In genomic region chr1:93634481-93634891, GRCm38 (mm10) we compare ENCODE assay signal across 8 mouse cellular contexts. TPM values are rescaled to one million over a fixed set of nuclear protein-coding genes. Genes with fewer than 3 reads are reported as not detected.
DNase-seq lines count a peak whose midpoint lies in the region; ATAC-seq and TF ChIP-seq lines count a peak whose summit lies in the region.

No protein-coding gene starts in this region.

- H3K9me3 ChIP-seq in erythroblast, embryonic 14.5 days (ENCODE audit: control insufficient read depth, low read length): no peaks in the 10 kb centered on the region
- H3K9me3 ChIP-seq in embryonic facial prominence, embryonic 10.5 days: no peaks in the 10 kb centered on the region
- no peaks in the 10 kb centered on the region for H3K9me3 ChIP-seq in heart, embryonic 10.5 days
- H3K9me3 ChIP-seq in kidney, embryonic 14.5 days (ENCODE audit: control insufficient read depth, low read length): no peaks in the 10 kb centered on the region
- H3K9me3 ChIP-seq in limb, embryonic 14.5 days (ENCODE audit: control insufficient read depth, low read length): no peaks in the 10 kb centered on the region
- H3K9me3 ChIP-seq in midbrain, embryonic 16.5 days (replicated peaks; ENCODE audit: control insufficient read depth, low read length, poor library complexity, severe bottlenecking): no peaks in the 10 kb centered on the region

- DNase-seq in embryonic facial prominence, embryonic 10.5 days (ENCODE audit: low spot score): peak; percentile 50
- DNase-seq in heart, embryonic 10.5 days (ENCODE audit: low spot score): no peak
- DNase-seq in limb, embryonic 14.5 days (ENCODE audit: low spot score): peak; percentile 39
- DNase-seq in thymus, postnatal 14 days: peak; percentile 18

- H3K4me2 ChIP-seq in kidney, embryonic 14.5 days (replicated peaks; ENCODE audit: low read depth, low read length): peak overlapping the region; percentile 94
- H3K4me2 ChIP-seq in limb, embryonic 14.5 days (replicated peaks; ENCODE audit: low read depth, low read length, severe bottlenecking): peak overlapping the region; percentile 84
- peak overlapping the region; percentile 90 for H3K4me2 ChIP-seq in midbrain, embryonic 16.5 days (ENCODE audit: low read length)

- TF ChIP-seq POLR2A in limb, embryonic 14.5 days (IDR thresholded peaks at IDR 0.05; ENCODE audit: borderline replicate concordance, extremely low read depth, insufficient read depth, insufficient read length): no peak

- no peak for ATAC-seq in erythroblast, adult 5-6 weeks (replicated peaks; ENCODE audit: low FRiP score, poor library complexity, severe bottlenecking)
- no peak; the same call in 1 of the 2 replicates for ATAC-seq in kidney, embryonic 14.5 days (ENCODE audit: low FRiP score, low TSS enrichment)
- no peak for ATAC-seq in limb, embryonic 14.5 days (ENCODE audit: low FRiP score, low read depth)
- no peak for ATAC-seq in midbrain, embryonic 16.5 days

- H3K4me3 ChIP-seq in erythroblast, embryonic 14.5 days (replicated peaks): peak overlapping the region; percentile 70
- H3K4me3 ChIP-seq in embryonic facial prominence, embryonic 10.5 days: peak overlapping the region; percentile 79
- H3K4me3 ChIP-seq in heart, embryonic 10.5 days: peak overlapping the region; percentile 74
- H3K4me3 ChIP-seq in kidney, embryonic 14.5 days (ENCODE audit: low read length): peak overlapping the region; percentile 71
- H3K4me3 ChIP-seq in limb, embryonic 14.5 days (replicated peaks; ENCODE audit: low read length): peak overlapping the region; percentile 97
- peak overlapping the region; percentile 97 for H3K4me3 ChIP-seq in midbrain, embryonic 16.5 days (ENCODE audit: low read depth, low read length)

- H3K9ac ChIP-seq in kidney, embryonic 14.5 days (ENCODE audit: low read depth, low read length): peak overlapping the region; percentile 77
- peak overlapping the region; percentile 95 for H3K9ac ChIP-seq in limb, embryonic 14.5 days (ENCODE audit: low read depth, low read length, severe bottlenecking)
- H3K9ac ChIP-seq in midbrain, embryonic 16.5 days (ENCODE audit: low read depth, low read length): peak overlapping the region; percentile 95

- peaks cover 16% of the 10 kb centered on the region for H3K36me3 ChIP-seq in erythroblast, embryonic 14.5 days (ENCODE audit: control insufficient read depth)
- peaks cover 32% of the 10 kb centered on the region for H3K36me3 ChIP-seq in embryonic facial prominence, embryonic 10.5 days (replicated peaks)
- peaks cover 11% of the 10 kb centered on the region; the same call in 1 of the 2 replicates for H3K36me3 ChIP-seq in heart, embryonic 10.5 days
- peaks cover 6% of the 10 kb centered on the region; the same call in 1 of the 2 replicates for H3K36me3 ChIP-seq in kidney, embryonic 14.5 days (ENCODE audit: control insufficient read depth, insufficient read depth, low read length)
- H3K36me3 ChIP-seq in limb, embryonic 14.5 days (ENCODE audit: control insufficient read depth, insufficient read depth, low read length): peaks cover 22% of the 10 kb centered on the region; the same call in 1 of the 2 replicates
- H3K36me3 ChIP-seq in midbrain, embryonic 16.5 days (ENCODE audit: control insufficient read depth, insufficient read depth, low read length): no peaks in the 10 kb centered on the region

- no peaks in the 10 kb centered on the region for H3K27me3 ChIP-seq in erythroblast, embryonic 14.5 days (ENCODE audit: control insufficient read depth)
- H3K27me3 ChIP-seq in embryonic facial prominence, embryonic 10.5 days (replicated peaks; ENCODE audit: low read depth, poor library complexity, severe bottlenecking): no peaks in the 10 kb centered on the region
- H3K27me3 ChIP-seq in heart, embryonic 10.5 days (ENCODE audit: insufficient read depth, poor library complexity, severe bottlenecking): no peaks in the 10 kb centered on the region
- no peaks in the 10 kb centered on the region for H3K27me3 ChIP-seq in kidney, embryonic 14.5 days (ENCODE audit: control insufficient read depth, insufficient read depth, low read length)
- H3K27me3 ChIP-seq in limb, embryonic 14.5 days (ENCODE audit: control insufficient read depth, insufficient read depth, low read length): no peaks in the 10 kb centered on the region
- no peaks in the 10 kb centered on the region for H3K27me3 ChIP-seq in midbrain, embryonic 16.5 days (ENCODE audit: control insufficient read depth, insufficient read depth, low read depth, low read length)

- H3K27ac ChIP-seq in embryonic facial prominence, embryonic 10.5 days (replicated peaks): peak overlapping the region; percentile 90
- peak overlapping the region; percentile 91 for H3K27ac ChIP-seq in heart, embryonic 10.5 days
- no peak overlapping the region; the same call in 1 of the 2 replicates for H3K27ac ChIP-seq in kidney, embryonic 14.5 days (ENCODE audit: low read depth, low read length)
- no peak overlapping the region for H3K27ac ChIP-seq in limb, embryonic 14.5 days (replicated peaks; ENCODE audit: low read depth, low read length)
- H3K27ac ChIP-seq in midbrain, embryonic 16.5 days (ENCODE audit: low read length): peak overlapping the region; percentile 93

- WGBS in embryonic facial prominence, embryonic 10.5 days: 15% methylated on average over 6 of the region's 6 CpGs
- 13% methylated on average over 6 of the region's 6 CpGs for WGBS in heart, embryonic 10.5 days
- 3% methylated on average over 6 of the region's 6 CpGs for WGBS in kidney, embryonic 14.5 days
- WGBS in limb, embryonic 14.5 days: 4% methylated on average over 6 of the region's 6 CpGs
- 7% methylated on average over 6 of the region's 6 CpGs for WGBS in midbrain, embryonic 16.5 days

- peaks cover 53% of the 10 kb centered on the region for H3K4me1 ChIP-seq in erythroblast, embryonic 14.5 days (ENCODE audit: control insufficient read depth)
- H3K4me1 ChIP-seq in embryonic facial prominence, embryonic 10.5 days: peaks cover 25% of the 10 kb centered on the region
- peaks cover 27% of the 10 kb centered on the region for H3K4me1 ChIP-seq in heart, embryonic 10.5 days
- peaks cover 10% of the 10 kb centered on the region for H3K4me1 ChIP-seq in kidney, embryonic 14.5 days (ENCODE audit: control insufficient read depth, insufficient read depth, low read length)
- peaks cover 7% of the 10 kb centered on the region for H3K4me1 ChIP-seq in limb, embryonic 14.5 days (ENCODE audit: control insufficient read depth, insufficient read depth, low read length)
- H3K4me1 ChIP-seq in midbrain, embryonic 16.5 days (ENCODE audit: control insufficient read depth, insufficient read depth, low read length): peaks cover 22% of the 10 kb centered on the region

RNA-seq across cellular contexts. Expression of gene Stk25, which starts 24.0 kb away (rescaled TPM):
- 1.1 and 3.7 TPM in 2 replicates for polyA plus RNA-seq in erythroblast, embryonic 14.5 days (2012)
- 6.0 and 9.8 TPM in 2 replicates for total RNA-seq in erythroblast, adult 5-6 weeks (2015; ENCODE audit: low replicate concordance)
- 7.9 and 14.8 TPM in 2 replicates for total RNA-seq in erythroblast, adult 5-6 weeks (2017; ENCODE audit: low replicate concordance)
- 164 and 174 TPM in 2 replicates for polyA plus RNA-seq in embryonic facial prominence, embryonic 10.5 days (2016; fragmentation: Nextera tagmentation; extraction: Ambion mirVana)
- 144 and 161 TPM in 2 replicates for polyA plus RNA-seq in heart, embryonic 10.5 days (2016; fragmentation: Nextera tagmentation; extraction: Ambion mirVana)
- 146 and 192 TPM in 2 replicates for polyA plus RNA-seq in kidney, embryonic 14.5 days (2014; fragmentation: Nextera tagmentation; extraction: Ambion mirVana)
- polyA plus RNA-seq in limb, embryonic 14.5 days (2012; rRNA removed): 248 and 275 TPM in 2 replicates
- polyA plus RNA-seq in limb, embryonic 14.5 days (2014; fragmentation: Nextera tagmentation; extraction: Ambion mirVana): 204 and 217 TPM in 2 replicates
- polyA plus RNA-seq in midbrain, embryonic 16.5 days (2015; fragmentation: Nextera tagmentation; extraction: Ambion mirVana): 347 and 394 TPM in 2 replicates

RNA-seq across cellular contexts. Expression of gene Bok, which starts 51.0 kb away (rescaled TPM):
- polyA plus RNA-seq in erythroblast, embryonic 14.5 days (2012): 0.06 TPM in 1 of 2 replicates, not detected in the other
- not detected in 2 replicates for total RNA-seq in erythroblast, adult 5-6 weeks (2015; ENCODE audit: low replicate concordance)
- not detected in 2 replicates for total RNA-seq in erythroblast, adult 5-6 weeks (2017; ENCODE audit: low replicate concordance)
- 38.1 and 38.6 TPM in 2 replicates for polyA plus RNA-seq in embryonic facial prominence, embryonic 10.5 days (2016; fragmentation: Nextera tagmentation; extraction: Ambion mirVana)
- polyA plus RNA-seq in heart, embryonic 10.5 days (2016; fragmentation: Nextera tagmentation; extraction: Ambion mirVana): 45.7 and 54.9 TPM in 2 replicates
- polyA plus RNA-seq in kidney, embryonic 14.5 days (2014; fragmentation: Nextera tagmentation; extraction: Ambion mirVana): 72.1 and 86.2 TPM in 2 replicates
- 19.2 and 24.6 TPM in 2 replicates for polyA plus RNA-seq in limb, embryonic 14.5 days (2012; rRNA removed)
- polyA plus RNA-seq in limb, embryonic 14.5 days (2014; fragmentation: Nextera tagmentation; extraction: Ambion mirVana): 31.6 and 34.9 TPM in 2 replicates
- polyA plus RNA-seq in midbrain, embryonic 16.5 days (2015; fragmentation: Nextera tagmentation; extraction: Ambion mirVana): 99.0 and 102 TPM in 2 replicates

Comparison
In these comparisons a context has a peak if more than half of its experiments do, and no peak if none do; other contexts are left out.
1. H3K27ac ChIP-seq: peak in embryonic facial prominence, embryonic 10.5 days (single experiment), heart, embryonic 10.5 days (single experiment) and midbrain, embryonic 16.5 days (single experiment); none in kidney, embryonic 14.5 days (single experiment) and limb, embryonic 14.5 days (single experiment).
2. RNA of gene Stk25, which starts 24.0 kb away (polyA plus RNA-seq): 347 to 394 TPM in midbrain, embryonic 16.5 days, 204 to 275 TPM in limb, embryonic 14.5 days, 146 to 192 TPM in kidney, embryonic 14.5 days, 164 to 174 TPM in embryonic facial prominence, embryonic 10.5 days and 144 to 161 TPM in heart, embryonic 10.5 days; 1.1 to 3.7 TPM in erythroblast, embryonic 14.5 days; every median in the first group is over 10 times any median in the second.
3. RNA of gene Bok, which starts 51.0 kb away (polyA plus RNA-seq): 99.0 to 102 TPM in midbrain, embryonic 16.5 days, 72.1 to 86.2 TPM in kidney, embryonic 14.5 days, 45.7 to 54.9 TPM in heart, embryonic 10.5 days, 38.1 to 38.6 TPM in embryonic facial prominence, embryonic 10.5 days and 19.2 to 34.9 TPM in limb, embryonic 14.5 days; 0.06 TPM in erythroblast, embryonic 14.5 days; every median in the first group is over 10 times any median in the second.
4. Peak in every context shown above with its lines, with median percentiles within 50 percentile points of each other: H3K4me3 ChIP-seq, H3K4me2 ChIP-seq and H3K9ac ChIP-seq.